Mouse (Mus musculus) liver, embryonic 11.5 days (tissue): ENCODE measurements around the gene Patj. TPM values are rescaled to one million over a fixed set of nuclear protein-coding genes. Genes with fewer than 3 reads are reported as not detected.
"Not testable (repeated sequence)": the region's sequence is repeated elsewhere in the genome, so short reads cannot be mapped to it uniquely, and the experiment has no call there.

Experiments used
- ATAC-seq: fragments of 200-750 bp; cut with Nextera tagmentation; replicated peaks from 2 replicates; pipeline ENCODE4 v1.8.0; 2017; ENCODE audit warnings: moderate number of reproducible peaks, mild to moderate bottlenecking, moderate TSS enrichment, moderate library complexity; ENCODE audit not compliant: low FRiP score
- DNase-seq: peaks from one replicate; pipeline ENCODE4 v3.0.0-alpha.2; 2017; ENCODE audit warnings: low spot score
- H3K27ac ChIP-seq: fragments of 300-500 bp; sonication (generic); 2 replicates; pipeline ENCODE4 v1.5.1; 2014; ENCODE audit warnings: mild to moderate bottlenecking, low read depth, low read length, control low read depth
- H3K27me3 ChIP-seq: fragments of 300-500 bp; sonication (generic); replicated peaks from 2 replicates; pipeline ENCODE4 v1.6.1; 2014; ENCODE audit warnings: low read length, mixed read lengths; ENCODE audit not compliant: control insufficient read depth, insufficient read depth
- H3K36me3 ChIP-seq: fragments of 300-500 bp; sonication (generic); 2 replicates; pipeline ENCODE4 v1.6.1; 2014; ENCODE audit warnings: mild to moderate bottlenecking, low read length, moderate library complexity, mixed read lengths; ENCODE audit not compliant: control insufficient read depth, insufficient read depth
- H3K4me1 ChIP-seq: fragments of 300-500 bp; sonication (generic); replicated peaks from 2 replicates; pipeline ENCODE4 v1.6.1; 2014; ENCODE audit warnings: low read length, mixed read lengths; ENCODE audit not compliant: control insufficient read depth, insufficient read depth
- H3K4me2 ChIP-seq: fragments of 300-500 bp; sonication (generic); 2 replicates; pipeline ENCODE4 v1.6.1; 2014; ENCODE audit warnings: mild to moderate bottlenecking, control low read depth, moderate library complexity
- H3K4me3 ChIP-seq: fragments of 300-500 bp; sonication (generic); 2 replicates; pipeline ENCODE4 v1.5.1; 2014; ENCODE audit warnings: low read depth, low read length, control low read depth
- H3K9ac ChIP-seq: fragments of 300-500 bp; sonication (generic); 2 replicates; pipeline ENCODE4 v1.6.1; 2014; ENCODE audit warnings: low read depth, low read length, control low read depth
- H3K9me3 ChIP-seq: fragments of 300-500 bp; sonication (generic); 2 replicates; pipeline ENCODE4 v1.6.1; 2016; ENCODE audit warnings: low read length, inconsistent platforms, mixed read lengths; ENCODE audit not compliant: control insufficient read depth
- whole genome bisulfite sequencing: fragments of 180-500 bp; shearing (Covaris S2); extraction: QIAGEN DNeasy Blood & Tissue Kit; methylation state at CpG from one replicate; pipeline ENCODE4 v1.1.7; 2014; 5-methylcytosine and 5-hydroxymethylcytosine counted together
- polyA plus RNA-seq: library from polyadenylated mRNA; unstranded; fragments of >200 nt; fragmentation: Nextera tagmentation; extraction: Ambion mirVana; gene quantifications from 2 replicates; pipeline ENCODE4 v1.2.1, GENCODE M21; 2014

The Patj gene
- polyA plus RNA-seq, 1 experiment from 2014 or later: 4.9 TPM

DNA sequence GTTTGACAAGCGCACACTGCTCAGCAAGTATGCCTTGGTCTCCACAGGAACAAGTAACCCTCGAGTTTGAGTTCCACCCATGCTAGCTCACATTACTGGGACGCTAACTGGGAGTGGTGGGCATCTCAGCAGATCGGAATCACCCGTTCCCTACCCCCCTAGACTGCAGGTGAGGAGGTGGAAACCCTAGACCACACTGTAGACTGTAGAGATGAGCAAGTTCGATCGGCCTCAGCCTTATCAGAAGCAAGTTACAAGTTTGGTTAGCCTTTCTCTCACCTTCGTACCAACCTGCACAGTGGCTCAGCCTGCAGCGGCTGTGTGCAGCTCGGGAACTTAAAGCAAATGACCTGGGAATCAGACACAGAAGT is 322.9 kb downstream of the Patj start:
- Histone ChIP-seq H3K4me3 (no peak overlapping the region), H3K9ac (no peak overlapping the region), H3K9me3 (no peaks in the 10 kb centered on the region), H3K27ac (no peak overlapping the region), H3K27me3 (no peaks in the 10 kb centered on the region), H3K4me1 (no peaks in the 10 kb centered on the region), H3K4me2 (no peak overlapping the region), H3K36me3 (no peaks in the 10 kb centered on the region)
- DNase-seq: no peak
- WGBS: 78% methylated on average over 10 of the region's 10 CpGs
- ATAC-seq: no peak

GRCm38 (mm10) chr4:98722454-98722853 is 326.9 kb downstream of the Patj start:
- Histone ChIP-seq H3K9ac (no peak overlapping the region), H3K4me1 (0 out of 2 replicates have a peak, but pooled peaks cover 4% of the 10 kb centered on the region), H3K4me2 (no peak overlapping the region), H3K9me3 (no peaks in the 10 kb centered on the region), H3K27me3 (peaks cover 17% of the 10 kb centered on the region), H3K4me3 (no peak overlapping the region), H3K27ac (no peak overlapping the region), H3K36me3 (no peaks in the 10 kb centered on the region)
- peak; percentile 60 for DNase-seq
- no peak for ATAC-seq
- 14% methylated on average over 8 of the region's 8 CpGs for WGBS

DNA sequence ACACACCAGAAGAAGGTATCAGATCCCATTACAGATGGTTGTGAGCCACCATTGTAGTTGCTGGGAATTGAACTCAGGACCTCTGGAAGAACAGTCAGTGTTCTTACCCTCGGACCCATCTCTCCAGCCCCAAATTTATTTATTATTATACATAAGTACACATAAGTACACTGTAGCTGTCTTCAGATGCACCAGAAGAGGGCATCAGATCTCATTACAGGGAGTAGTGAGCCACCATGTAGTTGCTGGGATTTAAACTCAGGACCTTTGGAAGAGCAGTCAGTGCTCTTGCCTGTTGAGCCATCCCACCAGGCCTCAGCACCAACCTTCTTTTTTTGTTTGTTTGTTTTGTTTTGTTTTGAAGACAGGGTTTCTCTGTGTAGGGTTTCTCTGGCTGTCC is 329.1 kb downstream of the Patj start:
- H3K9ac ChIP-seq, H3K36me3 ChIP-seq, H3K4me1 ChIP-seq, H3K4me2 ChIP-seq, H3K27ac ChIP-seq, H3K9me3 ChIP-seq, ATAC-seq, DNase-seq, H3K4me3 ChIP-seq: not testable (repeated sequence)
- H3K27me3 ChIP-seq: peaks cover 31% of the 10 kb centered on the region
- 82% methylated on average over 1 of the region's 1 CpGs for WGBS

DNA sequence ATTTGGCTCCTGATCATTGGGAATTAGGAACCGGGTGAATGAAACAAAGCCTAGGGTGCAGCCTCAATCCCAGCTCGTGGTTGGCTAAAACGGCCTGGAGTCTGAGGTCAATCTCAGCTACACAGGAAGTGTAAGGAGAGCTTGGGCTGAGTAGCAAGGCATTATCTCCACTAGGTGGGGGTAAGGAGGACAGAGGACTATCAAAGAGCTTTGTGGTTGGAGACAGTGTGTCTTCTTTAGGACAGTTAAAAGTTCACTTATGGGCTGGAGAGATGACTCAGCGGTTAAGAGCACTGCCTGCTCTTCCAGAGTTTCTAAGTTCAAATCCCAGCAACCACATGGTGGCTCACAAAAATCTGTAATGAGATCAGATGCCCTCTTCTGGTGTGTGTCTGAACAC is 329.9 kb downstream of the Patj start:
- DNase-seq (no peak), ATAC-seq (no peak)
- 0 out of 2 replicates have a peak, but pooled peaks cover 4% of the 10 kb centered on the region for H3K4me1 ChIP-seq
- no peak overlapping the region for H3K9ac ChIP-seq
- no peaks in the 10 kb centered on the region for H3K36me3 ChIP-seq
- H3K4me2 ChIP-seq: no peak overlapping the region
- H3K27me3 ChIP-seq: peaks cover 31% of the 10 kb centered on the region
- H3K4me3 ChIP-seq: no peak overlapping the region
- no peak overlapping the region for H3K27ac ChIP-seq
- WGBS: 29% methylated on average over 4 of the region's 4 CpGs
- no peaks in the 10 kb centered on the region for H3K9me3 ChIP-seq

- DNase-seq (peak; percentile 37), ATAC-seq (no peak)
- 4% methylated on average over 29 of the region's 29 CpGs for WGBS
- H3K4me2 ChIP-seq: peak within 1 kb of the TSS; percentile 60
- peak within 1 kb of the TSS; percentile 33 for H3K4me3 ChIP-seq
- 0 out of 2 replicates have a peak, but pooled peaks cover 4% of the 10 kb centered on the region for H3K4me1 ChIP-seq
- no peak within 1 kb of the TSS for H3K27ac ChIP-seq
- no peaks in the 10 kb centered on the region for H3K36me3 ChIP-seq
- H3K9me3 ChIP-seq: no peaks in the 10 kb centered on the region
- peaks cover 31% of the 10 kb centered on the region for H3K27me3 ChIP-seq
- no peak within 1 kb of the TSS for H3K9ac ChIP-seq
Observed at GRCm38 (mm10) chr4:98726590-98727237, 331.1 kb downstream of the Patj start, which contains the start of gene L1td1. Gene L1td1, plus strand, starts transcription at chr4:98726734.

GRCm38 (mm10) chr4:98727295-98727958 is 331.8 kb downstream of the Patj start:
- Histone ChIP-seq H3K9me3 (no peaks in the 10 kb centered on the region), H3K27ac (no peak overlapping the region), H3K4me2 (peak overlapping the region; percentile 60), H3K4me3 (peak overlapping the region; percentile 33; the same call in 1 of the 2 replicates), H3K27me3 (peaks cover 31% of the 10 kb centered on the region), H3K9ac (no peak overlapping the region), H3K4me1 (0 out of 2 replicates have a peak, but pooled peaks cover 4% of the 10 kb centered on the region), H3K36me3 (no peaks in the 10 kb centered on the region)
- WGBS: 2% methylated on average over 21 of the region's 21 CpGs
- ATAC-seq: no peak
- no peak for DNase-seq

GRCm38 (mm10) chr4:98727959-98728347 is 332.4 kb downstream of the Patj start:
- H3K9ac ChIP-seq: no peak overlapping the region
- ATAC-seq: no peak
- H3K36me3 ChIP-seq: no peaks in the 10 kb centered on the region
- H3K27ac ChIP-seq: no peak overlapping the region
- peak overlapping the region; percentile 31; the same call in 1 of the 2 replicates for H3K4me2 ChIP-seq
- WGBS: 5% methylated on average over 10 of the region's 10 CpGs
- no peak overlapping the region for H3K4me3 ChIP-seq
- no peak for DNase-seq
- H3K9me3 ChIP-seq: no peaks in the 10 kb centered on the region
- 0 out of 2 replicates have a peak, but pooled peaks cover 4% of the 10 kb centered on the region for H3K4me1 ChIP-seq
- H3K27me3 ChIP-seq: peaks cover 31% of the 10 kb centered on the region

DNA sequence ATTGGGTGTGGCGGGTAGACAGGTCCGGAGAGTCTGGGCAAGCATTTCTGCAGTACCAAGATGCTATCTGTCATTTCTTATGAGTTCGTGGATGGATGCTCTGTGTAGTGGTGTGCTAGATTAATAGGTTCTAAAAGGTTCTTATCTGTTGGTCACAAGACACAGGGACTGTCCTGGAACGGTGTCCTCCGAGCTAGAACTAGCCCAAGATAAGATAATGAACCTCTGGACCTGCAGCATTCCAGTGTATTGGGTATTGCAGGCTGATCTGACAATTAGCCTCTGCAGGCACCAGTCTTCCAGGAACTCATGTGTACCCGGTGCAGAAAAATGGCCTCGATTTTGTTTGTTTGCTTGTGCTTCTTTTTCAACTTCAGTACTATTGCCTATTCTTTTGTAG is 333.1 kb downstream of the Patj start:
- peaks cover 31% of the 10 kb centered on the region for H3K27me3 ChIP-seq
- no peak overlapping the region for H3K27ac ChIP-seq
- DNase-seq (no peak), ATAC-seq (no peak)
- H3K4me2 ChIP-seq: no peak overlapping the region
- no peaks in the 10 kb centered on the region for H3K9me3 ChIP-seq
- H3K4me3 ChIP-seq: no peak overlapping the region
- H3K4me1 ChIP-seq: 0 out of 2 replicates have a peak, but pooled peaks cover 4% of the 10 kb centered on the region
- WGBS: 34% methylated on average over 7 of the region's 7 CpGs
- H3K9ac ChIP-seq: no peak overlapping the region
- no peaks in the 10 kb centered on the region for H3K36me3 ChIP-seq

GRCm38 (mm10) chr4:98733660-98734059 is 338.1 kb downstream of the Patj start:
- Histone ChIP-seq H3K9ac (no peak overlapping the region), H3K27ac (no peak overlapping the region), H3K4me2 (no peak overlapping the region), H3K36me3 (no peaks in the 10 kb centered on the region), H3K27me3 (peaks cover 2% of the 10 kb centered on the region), H3K4me3 (no peak overlapping the region), H3K4me1 (no peaks in the 10 kb centered on the region), H3K9me3 (no peaks in the 10 kb centered on the region)
- WGBS: 91% methylated on average over 16 of the region's 16 CpGs
- no peak for DNase-seq
- ATAC-seq: no peak
